Mouse (Mus musculus) myocyte (in vitro differentiated cells): ENCODE measurements around the gene Mfsd5. TPM values are rescaled to one million over a fixed set of nuclear protein-coding genes. Genes with fewer than 3 reads are reported as not detected.

Source experiments
- H3K27me3 ChIP-seq: one replicate; pipeline ENCODE4 v1.6.1; 2011; ENCODE audit not compliant: control insufficient read depth, insufficient read depth, insufficient read length
- H3K36me3 ChIP-seq: one replicate; pipeline ENCODE4 v1.6.1; 2011; ENCODE audit not compliant: control insufficient read depth, insufficient read depth
- H3K4me2 ChIP-seq: one replicate; pipeline ENCODE4 v1.6.1; 2011; ENCODE audit warnings: low read depth, control low read depth
- H3K4me3 ChIP-seq: one replicate; pipeline ENCODE4 v1.5.1; 2011; ENCODE audit warnings: mild to moderate bottlenecking, control low read depth, moderate library complexity
- H3K79me2 ChIP-seq: one replicate; pipeline ENCODE4 v1.6.1; 2011; ENCODE audit not compliant: control insufficient read depth, insufficient read depth
- H3ac ChIP-seq: one replicate; pipeline ENCODE4 v1.6.1; 2011; ENCODE audit not compliant: control insufficient read depth, insufficient read length
- CEBPB ChIP-seq: IDR thresholded peaks from 2 replicates; pipeline ENCODE4 v1.6.1; 2011; ENCODE audit warnings: mild to moderate bottlenecking, moderate library complexity; ENCODE audit not compliant: poor library complexity, insufficient read depth, severe bottlenecking
- E2F4 ChIP-seq: IDR thresholded peaks from one replicate; pipeline ENCODE4 v1.6.1; 2011; ENCODE audit warnings: mild to moderate bottlenecking, control low read depth, moderate library complexity; ENCODE audit not compliant: insufficient read depth
- MAX ChIP-seq: IDR thresholded peaks from one replicate; pipeline ENCODE4 v1.6.1; 2011; ENCODE audit warnings: low read depth, mild to moderate bottlenecking, control low read depth
- MYOD1 ChIP-seq, 3 experiments: IDR thresholded peaks; one replicate each; pipeline ENCODE4 v1.6.1; 2011; ENCODE audit warnings: control low read depth in 2 of 3, low read depth in 2 of 3, mild to moderate bottlenecking in 2 of 3, moderate library complexity in 1 of 3; ENCODE audit not compliant: insufficient read length in 2 of 3, control insufficient read depth in 1 of 3
- MYOG ChIP-seq, 3 experiments: IDR thresholded peaks; one replicate each; pipeline ENCODE4 v1.6.1; 2011; ENCODE audit warnings: control low read depth in 2 of 3, low read depth in 2 of 3, mild to moderate bottlenecking in 2 of 3; ENCODE audit not compliant: insufficient read length in 2 of 3, control insufficient read depth in 1 of 3, insufficient read depth in 1 of 3
- POLR2A ChIP-seq: IDR thresholded peaks from one replicate; pipeline ENCODE4 v1.6.1; 2011; ENCODE audit warnings: low read depth, mild to moderate bottlenecking, control low read depth, moderate library complexity; ENCODE audit not compliant: insufficient read length
- POLR2AphosphoS2 ChIP-seq: IDR thresholded peaks from one replicate; pipeline ENCODE4 v1.6.1; 2011; ENCODE audit warnings: low read depth, control low read depth; ENCODE audit not compliant: insufficient read length
- REST ChIP-seq: IDR thresholded peaks from one replicate; pipeline ENCODE4 v1.6.1; 2011; ENCODE audit warnings: mild to moderate bottlenecking, control low read depth, moderate library complexity; ENCODE audit not compliant: insufficient read depth, insufficient read length
- SRF ChIP-seq: IDR thresholded peaks from one replicate; pipeline ENCODE4 v1.6.1; 2011; ENCODE audit warnings: low read depth; ENCODE audit not compliant: control insufficient read depth, insufficient read length
- TCF12 ChIP-seq: IDR thresholded peaks from one replicate; pipeline ENCODE4 v1.6.1; 2011; ENCODE audit warnings: mild to moderate bottlenecking, control low read depth; ENCODE audit not compliant: poor library complexity, insufficient read depth, severe bottlenecking
- TCF3 ChIP-seq: IDR thresholded peaks from one replicate; pipeline ENCODE4 v1.6.1; 2011; ENCODE audit warnings: low read depth, control low read depth; ENCODE audit not compliant: insufficient read length
- USF1 ChIP-seq: IDR thresholded peaks from one replicate; pipeline ENCODE4 v1.6.1; 2011; ENCODE audit warnings: low read depth, mild to moderate bottlenecking, control low read depth, moderate library complexity
- polyA plus RNA-seq: library from polyadenylated mRNA; unstranded; fragments of >200 nt; fragmentation: generic; extraction: Trizol; gene quantifications from one replicate; pipeline ENCODE4 v1.2.1, GENCODE M21; 2012; ENCODE audit warnings: missing spikeins

The Mfsd5 gene
- polyA plus RNA-seq, 1 experiment, result 83.3 TPM

GRCm38 (mm10) chr15:102283648-102284047 is 4.4 kb downstream of the Mfsd5 start:
- no peak for TF ChIP-seq TCF12
- TF ChIP-seq USF1, result no peak
- TF ChIP-seq POLR2A, result no peak
- no peak for TF ChIP-seq SRF
- TF ChIP-seq TCF3, result no peak
- no peak for TF ChIP-seq POLR2AphosphoS2
- no peak for TF ChIP-seq MYOD1 (IDR thresholded peaks at IDR 0.05; ENCODE audit: control insufficient read depth in 1 of 3, insufficient read length in 2 of 3, low read depth in 2 of 3)
- TF ChIP-seq MAX, result no peak
- TF ChIP-seq E2F4, result no peak
- TF ChIP-seq CEBPB, result no peak
- TF ChIP-seq MYOG (IDR thresholded peaks at IDR 0.05; ENCODE audit: control insufficient read depth in 1 of 3, insufficient read depth in 1 of 3, insufficient read length in 2 of 3, low read depth in 2 of 3), result no peak
- TF ChIP-seq REST, result no peak
- Histone ChIP-seq H3ac (no peak overlapping the region), H3K4me2 (no peak overlapping the region), H3K36me3 (no peaks in the 10 kb centered on the region), H3K27me3 (no peaks in the 10 kb centered on the region), H3K4me3 (no peak overlapping the region), H3K79me2 (peaks cover 16% of the 10 kb centered on the region)

GRCm38 (mm10) chr15:102287395-102287794 is 8.1 kb downstream of the Mfsd5 start:
- H3K4me3 ChIP-seq, result no peak overlapping the region
- no peak overlapping the region for H3K4me2 ChIP-seq
- no peaks in the 10 kb centered on the region for H3K79me2 ChIP-seq
- TF ChIP-seq MAX (no peak), E2F4 (no peak), USF1 (no peak), MYOD1 (IDR thresholded peaks at IDR 0.05; ENCODE audit: control insufficient read depth in 1 of 3, insufficient read length in 2 of 3, low read depth in 2 of 3) (no peak), REST (no peak), MYOG (IDR thresholded peaks at IDR 0.05; ENCODE audit: control insufficient read depth in 1 of 3, insufficient read depth in 1 of 3, insufficient read length in 2 of 3, low read depth in 2 of 3) (no peak), TCF12 (no peak), POLR2A (no peak), TCF3 (no peak), CEBPB (no peak), SRF (no peak), POLR2AphosphoS2 (no peak)
- H3ac ChIP-seq, result no peak overlapping the region
- no peaks in the 10 kb centered on the region for H3K27me3 ChIP-seq
- H3K36me3 ChIP-seq, result no peaks in the 10 kb centered on the region

- Histone ChIP-seq H3K79me2 (peaks cover 24% of the 10 kb centered on the region), H3K4me3 (peak within 1 kb of the TSS; percentile 75), H3K4me2 (peak within 1 kb of the TSS; percentile 99), H3K27me3 (no peaks in the 10 kb centered on the region), H3ac (peak within 1 kb of the TSS; percentile 38), H3K36me3 (peaks cover 11% of the 10 kb centered on the region)
- TF ChIP-seq POLR2A (peak; percentile 95), MAX (no peak), MYOG (IDR thresholded peaks at IDR 0.05; ENCODE audit: control insufficient read depth in 1 of 3, insufficient read depth in 1 of 3, insufficient read length in 2 of 3, low read depth in 2 of 3) (no peak), MYOD1 (IDR thresholded peaks at IDR 0.05; ENCODE audit: control insufficient read depth in 1 of 3, insufficient read length in 2 of 3, low read depth in 2 of 3) (peak in 2 of 3 experiments; percentile 0 to 15), SRF (peak; percentile 16), POLR2AphosphoS2 (peak; percentile 92), E2F4 (peak; percentile 99), USF1 (peak; percentile 100), REST (no peak)
Observed at GRCm38 (mm10) chr15:102295633-102296367, 16.5 kb downstream of the Mfsd5 start, which contains the start of gene Espl1. Gene Espl1 (plus strand): TSS chr15:102296266.

- Histone ChIP-seq H3K79me2 (peaks cover 24% of the 10 kb centered on the region), H3K36me3 (peaks cover 16% of the 10 kb centered on the region), H3ac (peak overlapping the region; percentile 38), H3K27me3 (no peaks in the 10 kb centered on the region), H3K4me2 (peak overlapping the region; percentile 99), H3K4me3 (peak overlapping the region; percentile 75)
- TF ChIP-seq TCF12 (no peak), SRF (peak; percentile 1), POLR2AphosphoS2 (no peak), MAX (no peak), CEBPB (no peak), USF1 (no peak), E2F4 (no peak), REST (no peak), POLR2A (no peak), MYOD1 (IDR thresholded peaks at IDR 0.05; ENCODE audit: control insufficient read depth in 1 of 3, insufficient read length in 2 of 3, low read depth in 2 of 3) (peak in 1 of 3 experiments; percentile 0), MYOG (IDR thresholded peaks at IDR 0.05; ENCODE audit: control insufficient read depth in 1 of 3, insufficient read depth in 1 of 3, insufficient read length in 2 of 3, low read depth in 2 of 3) (no peak)
Observed at GRCm38 (mm10) chr15:102296368-102297006, 17.2 kb downstream of the Mfsd5 start.
